Mouse (Mus musculus) forebrain, embryonic 12.5 days (tissue): ENCODE measurements around the gene Fibin. TPM values are rescaled to one million over a fixed set of nuclear protein-coding genes. Genes with fewer than 3 reads are reported as not detected.

Experiments used
- polyA plus RNA-seq: library from polyadenylated mRNA; unstranded; fragments of >200 nt; fragmentation: Nextera tagmentation; extraction: Ambion mirVana; gene quantifications from 2 replicates; pipeline ENCODE4 v1.2.1, GENCODE M21; 2016

Fibin gene
- polyA plus RNA-seq, 1 experiment from 2014 or later: 8.7 TPM

Other genes starting within 250 kb of the Fibin start
- gene Bbox1, start 48.6 kb downstream of the Fibin start, polyA plus RNA-seq: not detected in 2 replicates
- gene Slc5a12, start 234.1 kb upstream of the Fibin start, polyA plus RNA-seq: not detected in 2 replicates